Mouse (Mus musculus): ENCODE measurements at regions not wholly inside any gene's neighbourhood (a gene's known extent, or its start where the extent isn't known, plus 50 kb on each side); places are given as distances from the start of the nearest gene placed in this dataset.

DNA sequence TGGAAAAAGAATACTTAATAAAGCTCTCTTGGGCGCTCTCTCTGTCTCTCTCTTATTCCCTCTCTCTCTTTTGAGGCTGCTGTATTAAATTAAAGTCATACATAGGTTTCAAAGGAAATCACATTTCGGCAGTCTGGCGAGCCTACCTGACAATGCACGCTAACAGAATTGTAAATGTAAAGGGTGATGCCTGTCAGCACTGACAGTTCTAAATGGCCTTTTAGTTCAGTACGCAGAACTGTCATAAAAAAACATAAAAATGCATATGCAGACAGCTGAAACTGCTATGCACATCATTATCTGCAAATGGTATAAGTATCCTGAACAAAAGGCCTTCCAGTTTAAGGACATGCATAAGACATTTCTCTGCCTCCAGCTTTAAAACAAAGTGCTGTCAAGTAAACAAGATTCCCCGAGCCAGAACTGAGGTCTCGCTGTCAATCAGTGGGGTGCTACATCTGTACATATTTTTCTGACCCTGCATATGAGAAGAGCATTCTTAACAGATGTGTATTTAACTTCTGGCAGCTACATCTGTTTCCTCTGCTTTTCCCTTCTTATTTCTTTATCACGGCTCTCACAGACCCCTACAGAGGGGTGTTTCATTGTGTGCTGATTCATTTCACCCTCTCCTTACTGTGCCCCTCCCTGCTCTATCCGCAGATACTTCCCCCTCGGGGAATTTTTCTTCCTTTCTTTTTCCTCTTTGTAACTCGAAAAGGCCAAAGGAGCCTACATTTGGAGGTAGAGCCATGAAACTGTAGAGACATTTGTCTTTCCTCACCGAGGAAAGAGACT is 574.5 kb downstream of the Ebf1 start:
- TF ChIP-seq CTCF (IDR thresholded peaks at IDR 0.05; ENCODE audit: low read depth, low read length) (no peak), POLR2A (IDR thresholded peaks at IDR 0.05; ENCODE audit: extremely low read depth, insufficient read depth, low read length) (no peak)
